Mouse (Mus musculus): ENCODE measurements around the gene Spock1. TPM values are rescaled to one million over a fixed set of nuclear protein-coding genes. Genes with fewer than 3 reads are reported as not detected.
A peak's percentile ranks its signal among the peaks of the same experiment; 100 is the strongest.

Gene Spock1
- polyA plus RNA-seq, 1 experiment from 2014 or later: 4.0 TPM

- Histone ChIP-seq H3K4me1 (peaks cover 22% of the 10 kb centered on the region), H3K27ac (replicated peaks) (peak overlapping the region; percentile 52; the same call in 1 of the 2 replicates), H3K9me3 (peaks cover 7% of the 10 kb centered on the region; the same call in 1 of the 2 replicates), H3K4me3 (no peak overlapping the region), H3K36me3 (replicated peaks) (no peaks in the 10 kb centered on the region), H3K27me3 (replicated peaks; ENCODE audit: low read depth, poor library complexity, severe bottlenecking) (no peaks in the 10 kb centered on the region)
- WGBS: 41% methylated on average over 2 of the region's 2 CpGs
- peak; percentile 16 for DNase-seq (ENCODE audit: low spot score)
These were observed 78.0 kb downstream of the Spock1 start for GRCm38 (mm10) chr13:57830091-57830490.

GRCm38 (mm10) chr13:57816276-57816675, 91.9 kb downstream of the Spock1 start:
- no peak overlapping the region for H3K27ac ChIP-seq (replicated peaks)
- no peak overlapping the region for H3K4me3 ChIP-seq
- no peak for DNase-seq (ENCODE audit: low spot score)
- no peaks in the 10 kb centered on the region for H3K27me3 ChIP-seq (replicated peaks; ENCODE audit: low read depth, poor library complexity, severe bottlenecking)
- peaks cover 7% of the 10 kb centered on the region; the same call in 1 of the 2 replicates for H3K9me3 ChIP-seq
- 89% methylated on average over 11 of the region's 11 CpGs for WGBS
- H3K4me1 ChIP-seq: no peaks in the 10 kb centered on the region
- no peaks in the 10 kb centered on the region for H3K36me3 ChIP-seq (replicated peaks)

GRCm38 (mm10) chr13:57812643-57813042, 95.5 kb downstream of the Spock1 start:
- WGBS: 94% methylated on average over 7 of the region's 7 CpGs
- no peaks in the 10 kb centered on the region for H3K4me1 ChIP-seq
- H3K27me3 ChIP-seq (replicated peaks; ENCODE audit: low read depth, poor library complexity, severe bottlenecking): no peaks in the 10 kb centered on the region
- no peaks in the 10 kb centered on the region for H3K36me3 ChIP-seq (replicated peaks)
- no peak for DNase-seq (ENCODE audit: low spot score)
- no peak overlapping the region for H3K27ac ChIP-seq (replicated peaks)
- 0 out of 2 replicates have a peak, but pooled peaks cover 7% of the 10 kb centered on the region for H3K9me3 ChIP-seq
- no peak overlapping the region for H3K4me3 ChIP-seq

- H3K27me3 ChIP-seq (replicated peaks; ENCODE audit: low read depth, poor library complexity, severe bottlenecking): no peaks in the 10 kb centered on the region
- 78% methylated on average over 2 of the region's 2 CpGs for WGBS
- H3K9me3 ChIP-seq: no peaks in the 10 kb centered on the region
- DNase-seq (ENCODE audit: low spot score): no peak
- H3K27ac ChIP-seq (replicated peaks): no peak overlapping the region
- H3K36me3 ChIP-seq (replicated peaks): no peaks in the 10 kb centered on the region
- no peak overlapping the region for H3K4me3 ChIP-seq
- no peaks in the 10 kb centered on the region; the same call in 1 of the 2 replicates for H3K4me1 ChIP-seq
These were observed 96.9 kb downstream of the Spock1 start for GRCm38 (mm10) chr13:57811253-57811652.

- Histone ChIP-seq H3K27me3 (replicated peaks; ENCODE audit: low read depth, poor library complexity, severe bottlenecking) (no peaks in the 10 kb centered on the region), H3K36me3 (replicated peaks) (no peaks in the 10 kb centered on the region), H3K4me3 (no peak overlapping the region), H3K27ac (replicated peaks) (no peak overlapping the region), H3K9me3 (no peaks in the 10 kb centered on the region), H3K4me1 (peaks cover under 1% of the 10 kb centered on the region; the same call in 1 of the 2 replicates)
- DNase-seq (ENCODE audit: low spot score): no peak
- 78% methylated on average over 2 of the region's 2 CpGs for WGBS
These were observed 97.3 kb downstream of the Spock1 start for GRCm38 (mm10) chr13:57810816-57811215.

- no peak for DNase-seq (ENCODE audit: low spot score)
- Histone ChIP-seq H3K4me3 (no peak overlapping the region), H3K27ac (replicated peaks) (no peak overlapping the region), H3K36me3 (replicated peaks) (no peaks in the 10 kb centered on the region), H3K4me1 (peaks cover 3% of the 10 kb centered on the region; the same call in 1 of the 2 replicates), H3K9me3 (no peaks in the 10 kb centered on the region), H3K27me3 (replicated peaks; ENCODE audit: low read depth, poor library complexity, severe bottlenecking) (no peaks in the 10 kb centered on the region)
- 87% methylated on average over 5 of the region's 5 CpGs for WGBS
These were observed 98.0 kb downstream of the Spock1 start for GRCm38 (mm10) chr13:57810083-57810482.

GRCm38 (mm10) chr13:57809603-57810002, 98.5 kb downstream of the Spock1 start:
- no peak for DNase-seq (ENCODE audit: low spot score)
- 84% methylated on average over 11 of the region's 11 CpGs for WGBS
- no peaks in the 10 kb centered on the region for H3K27me3 ChIP-seq (replicated peaks; ENCODE audit: low read depth, poor library complexity, severe bottlenecking)
- H3K9me3 ChIP-seq: no peaks in the 10 kb centered on the region
- no peak overlapping the region for H3K4me3 ChIP-seq
- H3K27ac ChIP-seq (replicated peaks): no peak overlapping the region
- no peaks in the 10 kb centered on the region for H3K36me3 ChIP-seq (replicated peaks)
- H3K4me1 ChIP-seq: peaks cover 3% of the 10 kb centered on the region; the same call in 1 of the 2 replicates

- no peak overlapping the region for H3K4me3 ChIP-seq
- DNase-seq (ENCODE audit: low spot score): no peak
- H3K27me3 ChIP-seq (replicated peaks; ENCODE audit: low read depth, poor library complexity, severe bottlenecking): no peaks in the 10 kb centered on the region
- no peaks in the 10 kb centered on the region for H3K36me3 ChIP-seq (replicated peaks)
- H3K27ac ChIP-seq (replicated peaks): no peak overlapping the region
- H3K9me3 ChIP-seq: no peaks in the 10 kb centered on the region
- 85% methylated on average over 3 of the region's 3 CpGs for WGBS
- H3K4me1 ChIP-seq: peaks cover 3% of the 10 kb centered on the region; the same call in 1 of the 2 replicates
These were observed 101.3 kb downstream of the Spock1 start for GRCm38 (mm10) chr13:57806816-57807215.

GRCm38 (mm10) chr13:57806301-57806700, 101.8 kb downstream of the Spock1 start:
- Histone ChIP-seq H3K4me3 (no peak overlapping the region), H3K9me3 (no peaks in the 10 kb centered on the region), H3K27me3 (replicated peaks; ENCODE audit: low read depth, poor library complexity, severe bottlenecking) (no peaks in the 10 kb centered on the region), H3K27ac (replicated peaks) (no peak overlapping the region), H3K4me1 (peaks cover 3% of the 10 kb centered on the region; the same call in 1 of the 2 replicates), H3K36me3 (replicated peaks) (no peaks in the 10 kb centered on the region)
- DNase-seq (ENCODE audit: low spot score): no peak
- WGBS: 85% methylated on average over 6 of the region's 6 CpGs

- Histone ChIP-seq H3K27ac (replicated peaks) (no peak overlapping the region), H3K9me3 (no peaks in the 10 kb centered on the region), H3K36me3 (replicated peaks) (no peaks in the 10 kb centered on the region), H3K4me1 (peaks cover 14% of the 10 kb centered on the region), H3K4me3 (no peak overlapping the region), H3K27me3 (replicated peaks; ENCODE audit: low read depth, poor library complexity, severe bottlenecking) (no peaks in the 10 kb centered on the region)
- DNase-seq (ENCODE audit: low spot score): no peak
- 96% methylated on average over 2 of the region's 2 CpGs for WGBS
These were observed 109.5 kb downstream of the Spock1 start for GRCm38 (mm10) chr13:57798633-57799032.

- no peaks in the 10 kb centered on the region for H3K36me3 ChIP-seq (replicated peaks)
- H3K27ac ChIP-seq (replicated peaks): no peak overlapping the region
- 88% methylated on average over 10 of the region's 10 CpGs for WGBS
- no peaks in the 10 kb centered on the region for H3K27me3 ChIP-seq (replicated peaks; ENCODE audit: low read depth, poor library complexity, severe bottlenecking)
- H3K4me1 ChIP-seq: peaks cover 14% of the 10 kb centered on the region
- H3K9me3 ChIP-seq: no peaks in the 10 kb centered on the region
- no peak overlapping the region for H3K4me3 ChIP-seq
- DNase-seq (ENCODE audit: low spot score): no peak
These were observed 111.0 kb downstream of the Spock1 start for GRCm38 (mm10) chr13:57796951-57797692.

- Histone ChIP-seq H3K27me3 (replicated peaks; ENCODE audit: low read depth, poor library complexity, severe bottlenecking) (no peaks in the 10 kb centered on the region), H3K36me3 (replicated peaks) (no peaks in the 10 kb centered on the region), H3K9me3 (no peaks in the 10 kb centered on the region), H3K4me3 (no peak overlapping the region), H3K27ac (replicated peaks) (no peak overlapping the region), H3K4me1 (peaks cover 36% of the 10 kb centered on the region)
- no peak for DNase-seq (ENCODE audit: low spot score)
- WGBS: 89% methylated on average over 12 of the region's 12 CpGs
These were observed 114.4 kb downstream of the Spock1 start for GRCm38 (mm10) chr13:57793643-57794240.

GRCm38 (mm10) chr13:57789796-57790195, 118.3 kb downstream of the Spock1 start:
- WGBS: 35% methylated on average over 5 of the region's 5 CpGs
- no peak for DNase-seq (ENCODE audit: low spot score)
- H3K9me3 ChIP-seq: peaks cover 5% of the 10 kb centered on the region

More at GRCm38 (mm10) chr13:57789796-57790195, 118.3 kb downstream of the Spock1 start:
- H3K4me1 ChIP-seq: peaks cover 24% of the 10 kb centered on the region
- H3K36me3 ChIP-seq (replicated peaks): no peaks in the 10 kb centered on the region
- H3K27ac ChIP-seq (replicated peaks): no peak overlapping the region
- H3K4me3 ChIP-seq: no peak overlapping the region
- H3K27me3 ChIP-seq (replicated peaks; ENCODE audit: low read depth, poor library complexity, severe bottlenecking): no peaks in the 10 kb centered on the region

Measured in embryonic facial prominence, embryonic 10.5 days (tissue).